Mouse (Mus musculus): ENCODE results near the gene Nptn.

Nptn gene

DNA sequence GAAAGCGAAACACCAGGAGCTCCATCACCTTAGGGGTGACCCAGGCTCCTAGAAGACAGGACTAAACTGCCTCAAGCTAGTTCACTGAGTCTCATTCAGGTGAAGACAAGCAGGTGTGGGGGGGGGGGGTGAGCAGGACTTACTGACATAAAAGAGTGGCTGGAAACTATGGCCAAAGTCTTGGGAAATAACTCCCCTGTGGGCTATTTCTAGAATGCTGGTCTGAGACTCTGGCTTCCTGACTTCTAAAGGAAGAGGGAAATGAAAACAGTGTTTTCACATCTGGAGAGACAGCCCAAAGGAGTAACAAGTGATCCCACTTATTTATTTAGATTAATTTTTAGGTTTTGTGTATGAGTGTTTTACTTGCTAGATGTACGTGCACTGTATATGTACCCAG is 119.7 kb downstream of the Nptn start:
- no peak for DNase-seq

GRCm38 (mm10) chr9:58703766-58704165 is 121.7 kb downstream of the Nptn start:
- no peak for DNase-seq

GRCm38 (mm10) chr9:58706024-58706423 is 124.0 kb downstream of the Nptn start:
- DNase-seq: no peak

Data from cerebellum, adult 9-11 months (tissue).